Mouse (Mus musculus): Measurements from ENCODE around the gene Cfap69.
A peak's percentile ranks its signal among the peaks of the same experiment; 100 is the strongest.

The Cfap69 gene

DNA sequence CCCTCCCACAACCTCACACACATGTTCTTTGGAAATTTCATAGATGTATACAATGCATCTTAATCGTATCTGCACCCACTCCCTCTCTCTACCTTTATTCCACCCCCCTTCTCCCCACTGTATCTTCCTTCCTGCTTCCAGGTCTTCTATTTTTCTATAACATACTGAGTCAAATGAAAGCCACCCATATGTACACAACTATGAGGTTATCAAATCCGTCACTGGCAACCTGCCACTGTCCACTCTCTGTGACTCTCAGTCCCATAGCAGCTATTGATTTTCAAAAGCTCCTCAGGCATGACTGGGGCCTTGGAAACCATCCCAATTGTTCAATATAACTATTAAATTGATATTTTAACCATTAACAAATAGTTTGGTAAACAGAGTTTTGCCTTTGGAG lies 6.1 kb downstream of the Cfap69 start:
- DNase-seq (ENCODE audit: low read depth): no peak

DNA sequence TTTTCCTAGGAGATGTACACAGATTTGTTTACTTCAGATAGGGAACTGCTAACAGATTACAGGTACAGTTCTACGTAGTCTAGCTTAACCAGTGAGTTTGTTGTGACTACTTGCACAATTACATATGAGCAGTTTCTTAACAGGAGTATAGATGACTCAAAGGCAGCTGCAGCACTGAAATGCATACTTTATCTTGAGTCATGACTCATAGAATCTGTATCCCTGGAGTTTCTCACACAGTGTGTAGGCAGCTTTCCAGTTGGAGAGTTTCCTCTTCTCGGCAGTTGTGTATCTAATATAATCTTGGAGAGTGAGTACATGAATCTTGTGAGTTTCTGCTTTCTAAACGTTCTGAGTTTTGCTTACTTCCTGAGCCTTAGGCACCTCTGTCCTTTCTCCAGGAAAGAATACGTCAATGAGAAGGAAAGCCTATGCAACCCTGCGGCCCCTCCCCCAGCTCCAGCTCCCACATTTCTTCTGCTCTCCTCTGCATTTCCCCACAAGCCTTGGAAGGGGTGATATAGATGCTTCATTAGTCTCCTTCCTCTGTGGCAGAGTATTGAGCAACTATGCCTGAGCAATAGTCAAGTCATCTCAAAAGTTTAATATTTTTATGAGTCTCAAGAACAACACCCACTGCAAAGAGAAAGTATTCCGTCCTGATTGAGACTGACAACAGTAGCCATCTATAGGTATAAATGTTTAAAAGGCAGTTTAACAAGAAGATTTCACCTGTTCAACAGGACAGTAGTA lies 15.0 kb downstream of the Cfap69 start:
- DNase-seq (ENCODE audit: low read depth): no peak

DNA sequence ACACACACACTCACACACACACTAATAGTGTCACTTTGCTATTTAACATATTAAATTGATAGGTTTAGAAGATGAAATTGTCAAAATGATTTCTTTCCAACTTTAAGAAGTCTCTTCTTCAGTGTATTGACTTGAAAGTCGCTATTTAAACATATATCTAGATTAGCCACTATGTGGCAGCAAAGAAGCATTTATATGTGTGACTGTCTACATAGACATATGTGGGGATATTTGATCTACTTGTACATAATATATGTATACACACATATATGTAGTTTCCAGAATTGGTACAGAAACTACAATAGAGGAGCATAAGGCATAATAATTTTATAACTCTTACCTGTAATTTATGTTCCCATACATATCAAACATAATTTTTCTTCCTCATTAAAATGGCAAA lies 17.9 kb downstream of the Cfap69 start:
- DNase-seq (ENCODE audit: low read depth): no peak

DNA sequence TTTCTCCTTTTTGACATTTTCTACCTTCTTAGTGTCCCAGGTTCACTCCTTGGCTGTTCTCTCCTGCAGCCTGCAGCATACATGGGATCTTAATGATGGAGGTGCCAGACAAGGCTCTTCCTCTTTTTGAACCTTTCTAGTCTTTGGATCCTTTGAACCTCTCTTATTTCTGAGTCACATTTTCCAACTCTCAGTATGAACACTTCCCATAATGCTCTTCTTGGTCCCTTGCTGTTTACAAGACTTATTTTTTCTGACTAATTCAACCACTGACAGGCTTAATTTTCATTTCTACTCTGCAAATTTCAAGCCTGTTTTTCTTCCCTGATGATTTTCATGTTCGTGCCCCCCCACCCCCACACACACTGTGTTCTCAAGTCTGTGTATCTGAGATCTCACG lies 25.5 kb downstream of the Cfap69 start:
- DNase-seq (ENCODE audit: low read depth): no peak

DNA sequence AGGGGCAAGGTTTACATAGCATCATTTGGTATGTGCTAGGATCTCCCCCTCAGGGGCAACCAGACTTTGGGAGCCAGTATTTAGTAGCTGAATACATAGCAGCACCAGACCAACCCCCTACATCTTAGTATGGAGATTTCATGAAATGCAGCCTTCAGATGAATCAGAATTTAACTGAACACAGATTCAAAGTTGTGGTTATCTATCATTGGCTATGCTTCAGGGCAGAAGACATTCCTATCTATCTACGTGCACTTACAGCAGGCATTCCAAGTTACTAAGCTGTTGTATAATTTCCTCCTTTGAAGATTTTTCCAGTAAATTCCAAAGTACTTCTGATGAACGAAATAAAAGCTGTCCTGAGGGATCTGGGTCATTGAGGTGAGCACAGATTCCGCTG lies 38.5 kb downstream of the Cfap69 start:
- no peak for DNase-seq (ENCODE audit: low read depth)

DNA sequence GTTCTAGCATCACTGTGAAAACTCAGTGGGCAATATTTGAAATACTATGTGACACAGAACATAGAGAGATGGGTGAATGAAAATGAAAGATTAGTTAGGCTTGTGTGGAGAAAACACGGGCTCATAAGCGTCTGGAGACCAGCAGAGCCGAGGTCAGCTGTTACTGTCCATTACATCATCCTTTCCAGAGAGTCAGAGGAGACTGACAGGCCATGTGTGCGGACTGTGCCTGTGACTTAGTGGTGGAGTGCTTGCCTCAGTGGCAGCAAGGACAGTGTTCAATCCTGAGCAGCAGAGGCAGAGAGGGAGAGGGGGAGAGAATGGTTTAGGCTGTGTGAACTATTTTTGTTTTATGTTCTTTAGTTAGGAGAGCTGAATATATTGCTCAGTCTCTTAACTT lies 45.7 kb downstream of the Cfap69 start:
- no peak for DNase-seq (ENCODE audit: low read depth)

DNA sequence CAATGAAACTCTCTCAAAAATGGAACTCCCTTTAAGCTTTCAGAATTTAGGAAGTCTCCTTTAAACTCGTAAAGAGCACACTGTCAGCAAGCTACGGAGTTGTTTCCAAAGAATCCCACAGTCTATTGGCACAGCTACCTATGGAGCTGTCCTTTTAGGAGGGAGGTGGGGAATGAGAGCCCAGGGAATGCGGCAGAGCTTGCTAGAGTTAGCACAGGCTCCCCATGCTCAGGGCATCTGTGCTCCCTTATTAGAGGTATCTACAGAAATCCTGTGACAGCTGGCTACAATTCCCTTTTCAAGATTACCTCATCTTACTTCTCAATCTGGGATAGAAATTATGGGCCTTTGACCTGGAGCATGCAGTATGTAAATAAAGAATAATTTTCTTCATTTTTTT lies 53.5 kb downstream of the Cfap69 start:
- DNase-seq (ENCODE audit: low read depth): no peak

DNA sequence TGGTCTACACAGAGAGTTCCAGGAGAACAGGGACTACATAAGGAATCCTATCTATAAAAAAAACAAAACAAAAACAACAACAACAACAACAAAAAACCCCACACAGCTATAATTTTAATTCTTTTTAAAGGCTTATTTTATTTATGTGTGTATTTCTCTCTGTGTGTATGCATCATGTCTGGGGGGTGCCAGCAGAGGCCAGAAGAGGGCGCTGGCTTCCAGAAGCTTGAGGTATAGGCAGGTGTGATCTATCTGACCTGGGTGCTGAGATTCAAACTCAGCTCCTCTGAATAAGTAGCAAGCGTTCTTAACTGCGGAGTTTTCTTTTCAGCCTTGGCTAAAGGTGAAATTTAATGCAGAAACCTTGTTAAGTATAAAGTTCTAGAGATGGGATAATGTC lies 76.4 kb downstream of the Cfap69 start:
- DNase-seq (ENCODE audit: low read depth): no peak

DNA sequence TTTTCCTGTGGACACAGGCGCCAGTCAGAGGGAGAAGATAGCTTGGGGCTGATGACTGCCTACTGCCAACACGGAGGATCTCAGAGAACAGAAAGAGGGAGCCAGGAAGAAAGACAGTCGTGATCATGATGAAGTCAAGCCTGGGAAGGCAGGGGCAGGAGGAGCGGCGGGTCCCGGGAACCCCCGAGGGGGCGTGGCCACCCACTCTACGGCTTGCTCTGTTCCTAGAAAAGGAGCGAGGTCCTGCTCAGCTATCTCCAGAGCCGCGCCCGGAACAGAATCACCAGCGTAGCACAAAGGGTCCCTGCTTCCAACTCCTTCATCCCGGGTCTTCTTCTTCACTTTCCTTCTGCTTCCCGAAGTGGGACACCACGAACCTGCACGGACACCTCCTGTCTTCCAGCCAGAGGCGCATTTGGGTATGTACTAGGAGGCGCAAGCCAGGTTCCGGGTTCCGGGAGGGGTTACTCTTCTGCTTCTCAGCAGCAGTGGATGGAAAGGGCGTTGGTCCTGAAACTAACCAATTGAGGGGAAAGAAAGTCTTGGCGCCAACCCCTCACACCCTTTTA lies 90.2 kb downstream of the Cfap69 start, which contains the start of gene Gm8773:
TSS of gene Gm8773 (plus strand) at position 51 of the 569 bp plus-strand sequence.
- DNase-seq (ENCODE audit: low read depth): peak; percentile 14

DNA sequence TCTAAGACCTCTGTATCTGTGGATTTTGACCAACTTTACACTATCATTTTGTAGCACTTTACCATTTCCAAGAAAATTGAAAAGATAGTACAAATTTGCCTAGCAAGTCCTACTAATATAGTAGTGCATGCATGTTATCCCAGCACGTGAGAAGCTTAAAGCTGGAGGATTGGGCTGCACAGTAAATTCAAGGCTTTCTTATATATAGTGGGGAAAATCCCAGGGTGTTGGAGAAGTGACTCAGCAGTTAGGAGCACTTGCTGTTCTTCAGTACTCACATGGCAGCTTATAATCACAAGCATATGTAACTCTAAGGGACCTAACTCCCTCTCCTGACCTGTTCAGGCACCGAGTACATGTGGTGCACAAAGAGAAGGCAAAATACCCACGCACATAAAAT lies 101.6 kb downstream of the Cfap69 start:
- no peak for DNase-seq (ENCODE audit: low read depth)

DNA sequence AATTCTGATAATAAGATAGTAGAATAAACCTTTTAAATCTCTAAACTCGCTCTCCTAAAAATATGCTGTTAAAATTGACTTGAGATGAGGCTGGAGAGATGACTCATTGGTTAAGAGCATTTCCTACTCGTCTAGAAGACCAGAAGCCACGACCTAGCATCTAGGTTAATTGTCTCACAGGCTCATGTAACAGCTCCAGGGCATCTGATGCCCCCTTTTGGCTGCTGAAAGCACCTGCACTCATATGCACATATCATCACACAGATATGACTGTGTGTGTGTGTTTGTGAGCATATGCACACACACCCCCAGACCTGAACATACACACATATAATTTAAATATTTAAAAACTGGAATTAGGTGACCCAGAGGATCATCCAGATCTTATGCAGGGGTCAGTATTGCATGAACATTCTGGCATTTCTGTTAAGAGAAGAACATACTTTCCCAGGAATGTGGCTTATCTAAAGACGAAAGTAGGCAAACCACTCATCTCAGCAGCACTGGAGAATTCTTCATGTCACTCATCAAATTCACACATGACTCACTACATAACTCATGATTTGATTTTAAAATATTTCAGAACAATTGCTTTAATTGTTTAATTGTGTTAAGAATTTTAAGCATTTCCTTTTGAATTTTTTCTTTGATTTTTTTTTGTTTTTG lies 102.9 kb downstream of the Cfap69 start:
- DNase-seq (ENCODE audit: low read depth): peak; percentile 16

DNA sequence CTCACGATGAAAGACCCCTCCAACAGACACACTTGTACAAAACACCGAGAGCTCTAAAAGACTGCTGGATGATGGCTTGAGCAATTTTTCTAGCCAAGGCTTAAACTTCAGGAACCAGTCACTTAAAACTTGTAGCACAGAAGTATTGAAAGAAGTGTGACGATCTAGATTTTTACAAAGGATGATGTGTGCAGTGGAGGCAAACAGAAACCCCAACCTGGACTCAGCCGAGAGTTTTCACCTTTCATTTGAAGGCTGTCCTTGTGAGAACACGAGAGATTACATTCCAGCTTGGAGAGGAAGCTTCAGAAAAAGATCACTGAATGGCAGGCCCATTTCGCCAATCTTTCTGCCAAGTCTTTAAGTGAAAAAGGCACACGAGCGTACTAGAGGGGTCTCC lies 104.2 kb downstream of the Cfap69 start:
- no peak for DNase-seq (ENCODE audit: low read depth)

DNA sequence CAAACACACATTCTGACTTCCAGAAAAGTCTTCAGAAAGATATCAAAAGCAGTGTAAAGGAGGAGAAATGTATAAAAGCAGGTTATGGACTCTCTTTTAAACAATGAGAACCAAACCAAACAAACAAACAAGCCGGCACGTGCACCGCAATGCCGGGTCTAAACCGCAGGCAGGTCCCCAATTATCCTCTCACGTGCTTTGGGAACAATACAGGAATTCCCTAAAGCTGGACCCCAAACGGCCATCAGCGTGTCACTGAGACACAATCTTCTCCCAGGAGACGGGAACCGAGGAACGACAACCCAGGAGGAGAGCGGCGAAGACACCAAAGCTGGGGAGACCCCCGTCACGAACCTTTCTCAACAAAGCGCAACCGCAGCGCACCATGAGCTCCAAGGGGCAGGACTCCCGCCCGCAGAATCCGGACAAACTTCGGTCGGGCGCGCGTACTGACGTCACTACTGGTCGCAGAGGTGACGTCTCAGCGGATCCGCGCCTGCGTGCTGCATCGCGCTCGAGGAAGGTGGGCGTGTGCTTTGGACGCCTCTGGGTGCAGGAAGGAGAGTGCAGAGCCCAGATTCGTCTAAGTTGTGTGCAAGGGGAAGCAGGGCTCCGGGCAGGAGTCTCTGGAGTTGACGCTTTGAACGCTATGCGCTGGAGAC lies 104.8 kb downstream of the Cfap69 start, which contains the start of gene Gtpbp10:
TSS of gene Gtpbp10 (minus strand) at position 460 of the 662 bp plus-strand sequence.
- peak; percentile 93 for DNase-seq (ENCODE audit: low read depth)

DNA sequence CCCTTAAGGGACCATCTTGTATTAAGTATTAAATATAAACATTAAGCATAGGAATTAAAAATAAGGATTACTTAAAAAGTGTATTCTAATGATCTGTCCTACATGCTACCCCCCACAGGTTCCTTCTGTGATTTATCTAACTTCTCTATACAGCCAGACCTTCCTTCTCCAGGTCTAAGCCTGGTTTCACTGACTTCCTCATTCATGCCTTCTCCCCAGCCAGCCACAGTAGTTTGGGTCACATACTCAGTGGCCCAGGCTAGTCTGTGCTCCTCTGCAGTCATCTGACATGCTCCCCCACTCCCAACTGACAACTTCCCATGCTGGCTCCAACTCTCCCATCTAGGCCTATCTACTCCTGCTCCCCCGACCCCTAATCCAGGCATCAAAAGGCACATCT lies 112.9 kb downstream of the Cfap69 start:
- no peak for DNase-seq (ENCODE audit: low read depth)

DNA sequence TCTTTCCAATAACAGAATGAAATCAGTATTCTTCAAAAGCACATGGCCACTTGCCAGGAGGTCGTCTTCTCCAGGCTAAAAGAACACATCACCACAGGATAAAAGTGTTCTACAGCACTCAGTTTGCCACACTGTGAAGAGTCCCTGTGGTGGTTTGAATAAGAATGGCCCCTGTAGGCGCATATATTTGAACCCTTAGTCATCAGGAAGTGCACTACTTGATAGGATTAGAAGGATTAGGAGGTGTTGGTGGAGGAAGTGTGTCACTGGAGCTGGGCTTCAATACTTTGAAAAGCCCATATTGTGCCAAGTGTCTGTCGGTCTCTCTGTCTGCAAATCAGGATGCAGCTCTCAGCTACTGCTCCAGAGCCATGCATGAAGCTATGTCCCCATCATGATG lies 123.7 kb downstream of the Cfap69 start:
- DNase-seq (ENCODE audit: low read depth): no peak

DNA sequence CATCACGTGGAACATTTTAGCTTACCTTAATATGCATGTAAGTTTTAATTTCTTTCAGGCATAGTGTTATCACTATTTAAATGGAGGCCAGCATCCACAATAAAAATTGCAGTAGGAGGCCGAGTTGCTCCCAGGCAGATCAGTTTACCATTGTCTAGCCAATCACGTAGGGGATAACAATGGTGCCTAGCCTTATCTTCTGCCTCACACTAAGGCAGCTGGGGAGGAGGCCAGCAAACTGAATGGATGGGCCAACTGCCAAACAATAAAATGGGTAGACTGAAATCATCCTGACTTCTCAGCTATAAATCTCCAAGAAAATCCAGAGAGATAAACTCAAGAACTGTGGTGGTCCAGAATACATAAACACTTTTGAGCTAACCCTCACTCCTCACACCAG lies 124.3 kb downstream of the Cfap69 start:
- no peak for DNase-seq (ENCODE audit: low read depth)

DNA sequence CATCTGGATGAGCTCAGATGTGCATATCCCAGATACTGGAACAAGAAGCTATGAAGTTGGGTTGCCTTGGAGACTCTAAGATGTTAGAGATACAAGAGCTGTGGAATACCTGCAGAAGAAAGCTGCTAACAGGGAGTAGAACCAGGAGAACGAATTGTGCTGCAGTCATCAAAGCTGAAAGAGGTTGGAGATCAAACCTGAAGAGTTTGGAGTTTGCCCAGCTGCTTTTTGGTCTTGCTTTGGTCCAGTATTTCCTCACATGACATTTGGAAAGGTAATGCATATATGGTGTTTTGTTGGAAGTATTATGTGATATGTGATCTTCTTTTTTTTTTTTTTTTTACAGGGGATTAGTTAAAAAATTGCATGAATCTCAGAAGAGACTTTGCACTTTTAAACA lies 127.9 kb downstream of the Cfap69 start:
- no peak for DNase-seq (ENCODE audit: low read depth)

DNA sequence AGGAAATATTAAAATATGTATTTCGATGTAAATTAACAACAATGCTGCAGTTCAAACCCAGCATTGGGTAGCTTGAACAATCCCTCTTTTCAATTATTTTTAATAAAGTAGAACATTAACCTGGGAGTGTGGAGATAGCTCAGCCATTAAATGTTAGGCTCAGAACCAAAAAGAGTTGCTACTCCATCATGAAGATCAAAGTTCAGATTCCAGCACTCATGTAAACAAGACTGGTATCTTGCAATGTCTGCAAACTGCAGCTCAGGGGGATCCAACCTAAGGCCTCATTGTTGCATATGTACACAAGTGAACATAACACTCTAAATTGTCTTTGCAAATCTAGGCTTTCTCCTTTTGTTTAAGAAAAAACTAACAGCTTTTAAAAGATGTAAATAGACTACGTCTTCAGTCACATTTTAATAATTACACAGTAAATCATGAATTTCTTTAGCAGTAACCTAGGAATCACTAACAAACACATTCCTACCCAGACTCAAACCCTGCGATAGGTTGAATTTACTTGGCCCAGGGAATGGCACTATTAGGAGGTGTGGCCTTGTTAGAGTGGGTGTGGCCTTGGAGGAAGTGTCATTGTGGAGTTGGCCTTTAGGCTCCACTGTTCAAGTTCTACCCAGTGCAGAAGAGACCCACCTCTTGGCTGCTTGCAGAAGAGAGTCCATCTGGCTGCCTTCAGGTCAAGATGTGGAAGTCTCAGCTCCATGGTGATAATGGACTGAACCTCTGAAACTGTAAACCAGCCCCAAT lies 130.2 kb downstream of the Cfap69 start:
- DNase-seq (ENCODE audit: low read depth): no peak

All from induced T-regulatory cell, adult 2 months (primary cell).